Mouse (Mus musculus) neural tube, embryonic 15.5 days (tissue): ENCODE measurements around the gene Vwa7. TPM values are rescaled to one million over a fixed set of nuclear protein-coding genes. Genes with fewer than 3 reads are reported as not detected.
"Not testable (repeated sequence)": the region's sequence is repeated elsewhere in the genome, so short reads cannot be mapped to it uniquely, and the experiment has no call there.

Experiments
- ATAC-seq: fragments of 200-750 bp; cut with Nextera tagmentation; 2 replicates; pipeline ENCODE4 v1.8.0; 2017; ENCODE audit warnings: mild to moderate bottlenecking, moderate TSS enrichment, moderate library complexity; ENCODE audit not compliant: low FRiP score
- H3K27ac ChIP-seq: fragments of 300-500 bp; sonication (generic); replicated peaks from 2 replicates; pipeline ENCODE4 v1.5.1; 2015; ENCODE audit warnings: mild to moderate bottlenecking, inconsistent platforms
- H3K27me3 ChIP-seq: fragments of 300-500 bp; sonication (generic); replicated peaks from 2 replicates; pipeline ENCODE4 v1.6.1; 2015; ENCODE audit warnings: inconsistent platforms
- H3K36me3 ChIP-seq: fragments of 300-500 bp; sonication (generic); 2 replicates; pipeline ENCODE4 v1.6.1; 2015; ENCODE audit warnings: inconsistent platforms
- H3K4me1 ChIP-seq: fragments of 300-500 bp; sonication (generic); 2 replicates; pipeline ENCODE4 v1.6.1; 2015; ENCODE audit warnings: inconsistent platforms
- H3K4me2 ChIP-seq: fragments of 300-500 bp; sonication (generic); 2 replicates; pipeline ENCODE4 v1.6.1; 2015; ENCODE audit warnings: inconsistent platforms, mild to moderate bottlenecking, moderate library complexity
- H3K4me3 ChIP-seq: fragments of 300-500 bp; sonication (generic); replicated peaks from 2 replicates; pipeline ENCODE4 v1.5.1; 2015; ENCODE audit warnings: mild to moderate bottlenecking, inconsistent platforms
- H3K9ac ChIP-seq: fragments of 300-500 bp; sonication (generic); replicated peaks from 2 replicates; pipeline ENCODE4 v1.6.1; 2015; ENCODE audit warnings: mild to moderate bottlenecking, inconsistent platforms
- H3K9me3 ChIP-seq: fragments of 300-500 bp; sonication (generic); replicated peaks from 2 replicates; pipeline ENCODE4 v1.6.1; 2016; ENCODE audit warnings: inconsistent platforms
- WGBS: fragments of 180-500 bp; shearing (Covaris S2); methylation state at CpG from one replicate; pipeline ENCODE4 v1.1.7; 2015; ENCODE audit warnings: mixed read lengths; 5-methylcytosine and 5-hydroxymethylcytosine counted together
- polyA plus RNA-seq: library from polyadenylated mRNA; unstranded; fragments of >200 nt; fragmentation: Nextera tagmentation; extraction: Ambion mirVana; gene quantifications from 2 replicates; pipeline ENCODE4 v1.2.1, GENCODE M21; 2015

The Vwa7 gene
- polyA plus RNA-seq, 1 experiment from 2014 or later: 0.19 TPM

- Histone ChIP-seq H3K4me3 (peak overlapping the region; percentile 91), H3K27ac (peak overlapping the region; percentile 95), H3K9me3 (no peaks in the 10 kb centered on the region), H3K36me3 (peaks cover 24% of the 10 kb centered on the region), H3K4me2 (peak overlapping the region; percentile 99), H3K9ac (peak overlapping the region; percentile 96), H3K27me3 (no peaks in the 10 kb centered on the region), H3K4me1 (peaks cover 30% of the 10 kb centered on the region)
- under 1% methylated on average over 35 of the region's 35 CpGs for WGBS
- ATAC-seq: peak; percentile 32
Observed at GRCm38 (mm10) chr17:35001452-35002152, 14.8 kb upstream of the Vwa7 start.

- Histone ChIP-seq H3K36me3 (peaks cover 26% of the 10 kb centered on the region), H3K27me3 (no peaks in the 10 kb centered on the region), H3K9ac (peak overlapping the region; percentile 96), H3K9me3 (no peaks in the 10 kb centered on the region), H3K27ac (peak overlapping the region; percentile 95), H3K4me1 (peaks cover 30% of the 10 kb centered on the region), H3K4me3 (peak overlapping the region; percentile 91), H3K4me2 (peak overlapping the region; percentile 99)
- 12% methylated on average over 12 of the region's 12 CpGs for WGBS
- ATAC-seq: no peak
Observed at GRCm38 (mm10) chr17:35002153-35002865, 14.1 kb upstream of the Vwa7 start.

DNA sequence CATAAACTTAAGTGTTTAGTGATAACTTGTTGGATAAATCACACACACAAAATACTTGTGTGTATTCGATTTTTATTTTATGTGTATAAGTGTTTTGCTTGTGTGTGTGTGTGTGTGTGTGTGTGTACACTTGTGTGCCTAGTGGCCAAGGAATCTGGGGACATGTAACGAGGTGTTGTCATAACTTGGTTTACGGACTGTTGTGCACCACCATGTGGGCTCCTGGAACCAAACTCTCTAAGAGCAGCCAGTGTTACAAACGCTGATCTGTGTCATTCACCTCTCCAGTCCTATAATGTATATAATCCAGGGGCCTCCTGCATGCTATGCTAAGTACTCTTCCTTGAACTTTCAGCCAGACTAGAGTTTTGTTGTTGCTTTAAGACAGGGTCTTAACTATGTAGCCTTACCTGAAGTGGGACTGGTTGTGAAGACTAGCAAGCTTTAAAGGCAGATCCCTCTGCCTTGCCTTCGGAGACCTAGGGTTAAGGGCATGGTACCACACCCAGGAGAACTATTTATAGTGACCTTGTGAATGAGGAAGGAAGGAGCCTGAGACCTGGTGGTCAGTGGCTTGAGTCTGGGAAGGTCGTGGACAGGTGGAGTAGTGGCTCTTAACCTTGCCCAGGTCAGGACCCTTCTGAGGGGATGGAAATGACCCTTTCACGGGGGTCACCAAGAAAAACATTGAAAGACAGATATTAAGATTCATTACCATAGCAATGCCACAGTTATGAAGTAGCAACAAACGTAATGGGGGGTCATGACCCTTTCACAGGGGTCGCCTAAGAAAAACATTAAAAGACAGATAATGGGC is 13.1 kb upstream of the Vwa7 start:
- Histone ChIP-seq H3K4me3 (no peak overlapping the region), H3K4me2 (peak overlapping the region; percentile 99), H3K36me3 (peaks cover 33% of the 10 kb centered on the region), H3K4me1 (peaks cover 30% of the 10 kb centered on the region), H3K27ac (no peak overlapping the region), H3K9ac (0 out of 2 replicates have a peak overlapping the region, but pooled peaks have one; percentile 96), H3K9me3 (no peaks in the 10 kb centered on the region), H3K27me3 (no peaks in the 10 kb centered on the region)
- WGBS: 76% methylated on average over 9 of the region's 9 CpGs
- ATAC-seq: no peak

GRCm38 (mm10) chr17:35004075-35004717 is 12.2 kb upstream of the Vwa7 start:
- Histone ChIP-seq H3K4me1 (peaks cover 30% of the 10 kb centered on the region), H3K36me3 (peaks cover 42% of the 10 kb centered on the region), H3K27ac (no peak overlapping the region), H3K4me3 (no peak overlapping the region), H3K9ac (no peak overlapping the region), H3K4me2 (no peak overlapping the region), H3K27me3 (no peaks in the 10 kb centered on the region), H3K9me3 (no peaks in the 10 kb centered on the region)
- 95% methylated on average over 17 of the region's 17 CpGs for WGBS
- no peak for ATAC-seq

- Histone ChIP-seq H3K27me3 (no peaks in the 10 kb centered on the region), H3K27ac (no peak overlapping the region), H3K4me3 (no peak overlapping the region), H3K9ac (no peak overlapping the region), H3K36me3 (peaks cover 48% of the 10 kb centered on the region), H3K4me2 (no peak overlapping the region), H3K9me3 (no peaks in the 10 kb centered on the region), H3K4me1 (peaks cover 24% of the 10 kb centered on the region)
- no peak for ATAC-seq
- 95% methylated on average over 10 of the region's 10 CpGs for WGBS
Observed at GRCm38 (mm10) chr17:35005158-35005557, 11.2 kb upstream of the Vwa7 start.

- Histone ChIP-seq H3K4me1 (peaks cover 23% of the 10 kb centered on the region), H3K36me3 (peaks cover 55% of the 10 kb centered on the region)
- H3K4me2 ChIP-seq, H3K4me3 ChIP-seq, H3K27me3 ChIP-seq, H3K27ac ChIP-seq, H3K9me3 ChIP-seq, ATAC-seq, H3K9ac ChIP-seq: not testable (repeated sequence)
- 91% methylated on average over 5 of the region's 5 CpGs for WGBS
Observed at GRCm38 (mm10) chr17:35005902-35006301, 10.5 kb upstream of the Vwa7 start.

GRCm38 (mm10) chr17:35007387-35007991 is 8.9 kb upstream of the Vwa7 start:
- no peak overlapping the region for H3K9ac ChIP-seq
- peaks cover 12% of the 10 kb centered on the region for H3K4me1 ChIP-seq
- no peak overlapping the region for H3K4me2 ChIP-seq
- peaks cover 71% of the 10 kb centered on the region for H3K36me3 ChIP-seq
- no peak for ATAC-seq
- 97% methylated on average over 7 of the region's 7 CpGs for WGBS
- no peaks in the 10 kb centered on the region for H3K27me3 ChIP-seq
- H3K27ac ChIP-seq: no peak overlapping the region
- H3K9me3 ChIP-seq: no peaks in the 10 kb centered on the region
- H3K4me3 ChIP-seq: no peak overlapping the region

GRCm38 (mm10) chr17:35009586-35009985 is 6.8 kb upstream of the Vwa7 start:
- H3K27me3 ChIP-seq: no peaks in the 10 kb centered on the region
- 85% methylated on average over 7 of the region's 7 CpGs for WGBS
- no peak for ATAC-seq
- H3K4me1 ChIP-seq: no peaks in the 10 kb centered on the region
- peaks cover 86% of the 10 kb centered on the region for H3K36me3 ChIP-seq
- H3K27ac ChIP-seq: no peak overlapping the region
- H3K4me2 ChIP-seq: no peak overlapping the region
- H3K9ac ChIP-seq: no peak overlapping the region
- H3K9me3 ChIP-seq: no peaks in the 10 kb centered on the region
- no peak overlapping the region for H3K4me3 ChIP-seq

DNA sequence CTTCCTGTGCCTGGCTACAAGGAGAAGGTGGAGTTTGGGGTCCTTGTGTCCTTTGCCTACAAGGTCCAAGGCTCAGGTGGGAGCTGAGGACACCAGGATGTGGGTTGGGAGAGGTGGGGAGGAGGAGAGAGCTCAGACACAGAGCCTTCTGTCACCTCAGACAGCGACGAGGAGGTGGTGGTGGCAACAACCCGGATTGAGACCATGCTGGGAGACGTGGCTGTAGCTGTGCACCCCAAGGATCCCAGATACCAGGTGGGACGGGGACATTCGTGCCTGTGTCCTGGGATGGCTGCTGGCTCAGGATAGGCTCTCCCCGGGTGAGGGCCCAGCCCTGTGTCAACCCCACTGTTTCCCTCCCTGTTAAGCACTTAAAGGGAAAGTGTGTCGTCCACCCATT is 4.9 kb upstream of the Vwa7 start:
- peaks cover 5% of the 10 kb centered on the region; the same call in 1 of the 2 replicates for H3K4me1 ChIP-seq
- H3K36me3 ChIP-seq: peaks cover 88% of the 10 kb centered on the region
- no peaks in the 10 kb centered on the region for H3K9me3 ChIP-seq
- no peaks in the 10 kb centered on the region for H3K27me3 ChIP-seq
- no peak overlapping the region for H3K4me2 ChIP-seq
- no peak for ATAC-seq
- WGBS: 95% methylated on average over 8 of the region's 8 CpGs
- no peak overlapping the region for H3K4me3 ChIP-seq
- H3K27ac ChIP-seq: no peak overlapping the region
- H3K9ac ChIP-seq: no peak overlapping the region

DNA sequence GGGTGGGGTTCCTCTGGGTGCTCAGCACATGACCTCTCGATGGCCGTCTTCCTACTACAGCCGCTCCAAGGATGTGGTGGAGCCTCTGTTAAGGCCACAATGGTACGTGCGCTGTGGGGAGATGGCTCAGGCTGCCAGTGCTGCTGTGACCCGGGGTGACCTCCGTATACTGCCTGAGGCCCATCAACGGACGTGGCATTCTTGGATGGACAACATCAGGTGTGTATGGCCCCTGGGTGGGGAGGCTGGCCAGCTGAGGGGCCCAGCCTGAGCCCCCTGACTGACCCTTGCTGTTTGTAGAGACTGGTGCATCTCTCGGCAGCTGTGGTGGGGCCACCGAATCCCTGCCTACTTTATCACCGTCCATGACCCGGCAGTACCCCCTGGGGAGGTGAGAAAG is 3.9 kb upstream of the Vwa7 start:
- 89% methylated on average over 13 of the region's 13 CpGs for WGBS
- H3K4me2 ChIP-seq: no peak overlapping the region
- peaks cover 90% of the 10 kb centered on the region for H3K36me3 ChIP-seq
- peaks cover 5% of the 10 kb centered on the region; the same call in 1 of the 2 replicates for H3K4me1 ChIP-seq
- H3K9ac ChIP-seq: no peak overlapping the region
- no peak for ATAC-seq
- H3K27ac ChIP-seq: no peak overlapping the region
- no peaks in the 10 kb centered on the region for H3K27me3 ChIP-seq
- no peaks in the 10 kb centered on the region for H3K9me3 ChIP-seq
- H3K4me3 ChIP-seq: no peak overlapping the region

GRCm38 (mm10) chr17:35013221-35013620 is 3.2 kb upstream of the Vwa7 start:
- Histone ChIP-seq H3K4me3 (no peak overlapping the region), H3K4me2 (no peak overlapping the region), H3K36me3 (peaks cover 83% of the 10 kb centered on the region), H3K27me3 (no peaks in the 10 kb centered on the region), H3K9ac (no peak overlapping the region), H3K27ac (no peak overlapping the region), H3K9me3 (no peaks in the 10 kb centered on the region), H3K4me1 (peaks cover 5% of the 10 kb centered on the region; the same call in 1 of the 2 replicates)
- WGBS: 86% methylated on average over 6 of the region's 6 CpGs
- ATAC-seq: no peak
